Mouse (Mus musculus) stomach, embryonic 14.5 days (tissue): ENCODE measurements at regions not wholly inside any gene's neighbourhood (a gene's known extent, or its start where the extent isn't known, plus 50 kb on each side); places are given as distances from the start of the nearest gene placed in this dataset.
A peak's percentile ranks its signal among the peaks of the same experiment; 100 is the strongest.

ENCODE experiments used
- ATAC-seq: fragments of 200-750 bp; cut with Nextera tagmentation; 2 replicates; pipeline ENCODE4 v1.8.0; 2017; ENCODE audit warnings: low read depth, moderate TSS enrichment; ENCODE audit not compliant: insufficient number of reproducible peaks, insufficient read depth, low FRiP score
- H3K27ac ChIP-seq: fragments of 300-500 bp; sonication (generic); 2 replicates; pipeline ENCODE4 v1.5.1; 2014; ENCODE audit warnings: mild to moderate bottlenecking, low read length, moderate library complexity, mixed read lengths
- H3K27me3 ChIP-seq: fragments of 300-500 bp; sonication (generic); 2 replicates; pipeline ENCODE4 v1.6.1; 2014; ENCODE audit warnings: low read length, control low read depth, mixed read lengths; ENCODE audit not compliant: control insufficient read depth, insufficient read depth
- H3K36me3 ChIP-seq: fragments of 300-500 bp; sonication (generic); 2 replicates; pipeline ENCODE4 v1.6.1; 2014; ENCODE audit warnings: mild to moderate bottlenecking, control low read depth, low read length, moderate library complexity, mixed read lengths; ENCODE audit not compliant: control insufficient read depth, insufficient read depth
- H3K4me1 ChIP-seq: fragments of 300-500 bp; sonication (generic); 2 replicates; pipeline ENCODE4 v1.6.1; 2014; ENCODE audit warnings: low read length, control low read depth, mixed read lengths; ENCODE audit not compliant: control insufficient read depth, insufficient read depth
- H3K4me2 ChIP-seq: fragments of 300-500 bp; sonication (generic); replicated peaks from 2 replicates; pipeline ENCODE4 v1.6.1; 2014; ENCODE audit warnings: low read depth, low read length, control low read depth
- H3K4me3 ChIP-seq: fragments of 300-500 bp; sonication (generic); 2 replicates; pipeline ENCODE4 v1.5.1; 2014; ENCODE audit warnings: low read depth, low read length, control low read depth
- H3K9ac ChIP-seq: fragments of 300-500 bp; sonication (generic); replicated peaks from 2 replicates; pipeline ENCODE4 v1.6.1; 2014; ENCODE audit warnings: low read depth, mild to moderate bottlenecking, control low read depth, low read length, moderate library complexity, mixed read lengths
- H3K9me3 ChIP-seq: fragments of 300-500 bp; sonication (generic); 2 replicates; pipeline ENCODE4 v1.6.1; 2016; ENCODE audit warnings: low read depth, low read length, control low read depth; ENCODE audit not compliant: control insufficient read depth
- WGBS: fragments of 180-500 bp; shearing (Covaris S2); extraction: QIAGEN DNeasy Blood & Tissue Kit; methylation state at CpG from one replicate; pipeline ENCODE4 v1.1.7; 2014; 5-methylcytosine and 5-hydroxymethylcytosine counted together

- 76% methylated on average over 10 of the region's 10 CpGs for WGBS
- Histone ChIP-seq H3K36me3 (no peaks in the 10 kb centered on the region), H3K9me3 (no peaks in the 10 kb centered on the region), H3K27ac (no peak overlapping the region), H3K4me1 (no peaks in the 10 kb centered on the region), H3K4me2 (no peak overlapping the region), H3K4me3 (no peak overlapping the region), H3K27me3 (no peaks in the 10 kb centered on the region), H3K9ac (no peak overlapping the region)
- ATAC-seq: no peak
Observed at GRCm38 (mm10) chr13:71549206-71549831, 414.2 kb downstream of the Irx1 start.

DNA sequence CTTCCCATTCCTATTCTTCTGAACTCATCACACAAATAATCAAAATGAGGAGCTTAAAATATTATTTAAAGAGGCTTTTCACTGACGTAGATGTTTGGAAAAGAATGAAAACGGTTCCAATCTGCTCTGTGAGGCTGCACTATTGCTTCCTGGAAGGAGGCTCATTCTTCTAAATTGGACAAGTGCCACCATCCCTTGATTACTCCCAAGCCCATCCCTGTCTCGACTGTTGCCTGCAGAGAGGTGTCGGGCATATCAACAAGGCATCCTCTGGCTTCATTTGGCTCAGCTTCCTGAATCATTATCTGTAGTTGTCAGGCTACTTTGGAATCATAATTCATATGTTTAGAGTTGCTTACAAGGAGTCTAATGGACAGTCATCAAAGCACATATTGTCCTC, 425.3 kb downstream of the Irx1 start:
- no peak for ATAC-seq
- Histone ChIP-seq H3K36me3 (no peaks in the 10 kb centered on the region), H3K27me3 (no peaks in the 10 kb centered on the region), H3K9me3 (no peaks in the 10 kb centered on the region), H3K4me2 (no peak overlapping the region), H3K9ac (no peak overlapping the region), H3K4me1 (no peaks in the 10 kb centered on the region), H3K4me3 (no peak overlapping the region), H3K27ac (no peak overlapping the region)
- WGBS: 60% methylated on average over 4 of the region's 4 CpGs

DNA sequence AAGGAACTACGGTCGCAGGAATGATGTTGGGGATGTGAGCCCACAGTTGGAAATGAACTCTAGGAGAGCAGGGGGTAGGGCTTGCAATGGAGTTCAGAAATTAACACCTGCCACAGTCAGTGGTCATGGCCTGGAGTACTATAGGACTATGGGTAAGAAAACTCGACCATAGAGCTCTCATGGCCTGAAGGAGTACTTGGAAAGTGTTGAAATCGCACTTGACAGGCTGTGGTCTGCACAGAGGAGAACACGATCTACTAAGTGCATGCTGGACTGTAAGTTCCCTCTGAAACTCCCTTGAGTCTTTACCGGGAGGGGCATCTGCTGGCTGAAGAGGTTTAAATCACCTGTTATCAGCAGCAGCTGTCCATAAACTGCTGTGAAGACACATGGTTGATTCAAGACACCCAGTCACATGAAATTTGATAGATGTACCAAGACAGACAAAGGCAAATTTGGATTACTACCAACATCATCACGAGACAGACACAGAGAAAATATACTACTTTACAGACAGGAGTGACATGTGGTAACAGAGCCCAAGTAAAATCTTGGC, 430.6 kb downstream of the Irx1 start:
- Histone ChIP-seq H3K4me2 (no peak overlapping the region), H3K9ac (no peak overlapping the region), H3K27ac (no peak overlapping the region), H3K9me3 (no peaks in the 10 kb centered on the region), H3K27me3 (no peaks in the 10 kb centered on the region), H3K4me1 (no peaks in the 10 kb centered on the region), H3K36me3 (no peaks in the 10 kb centered on the region), H3K4me3 (no peak overlapping the region)
- ATAC-seq: no peak
- 70% methylated on average over 7 of the region's 7 CpGs for WGBS

GRCm38 (mm10) chr13:71529397-71530122, 434.0 kb downstream of the Irx1 start:
- H3K4me1 ChIP-seq: no peaks in the 10 kb centered on the region

GRCm38 (mm10) chr13:71517776-71518175, 445.7 kb downstream of the Irx1 start:
- Histone ChIP-seq H3K4me3 (no peak overlapping the region), H3K9me3 (no peaks in the 10 kb centered on the region), H3K4me2 (no peak overlapping the region), H3K4me1 (no peaks in the 10 kb centered on the region), H3K27ac (no peak overlapping the region), H3K36me3 (no peaks in the 10 kb centered on the region), H3K9ac (no peak overlapping the region), H3K27me3 (no peaks in the 10 kb centered on the region)
- ATAC-seq: no peak
- WGBS: 85% methylated on average over 1 of the region's 1 CpGs

More at GRCm38 (mm10) chr13:71529397-71530122, 434.0 kb downstream of the Irx1 start:
- Histone ChIP-seq H3K36me3 (no peaks in the 10 kb centered on the region), H3K27ac (no peak overlapping the region), H3K27me3 (no peaks in the 10 kb centered on the region), H3K9me3 (no peaks in the 10 kb centered on the region), H3K4me2 (no peak overlapping the region), H3K9ac (no peak overlapping the region), H3K4me3 (no peak overlapping the region)
- WGBS: 61% methylated on average over 14 of the region's 14 CpGs
- peak; percentile 37; the same call in 1 of the 2 replicates for ATAC-seq

- no peak overlapping the region for H3K9ac ChIP-seq
- H3K4me3 ChIP-seq: no peak overlapping the region
- no peaks in the 10 kb centered on the region for H3K27me3 ChIP-seq
- no peak overlapping the region for H3K4me2 ChIP-seq
- no peaks in the 10 kb centered on the region for H3K9me3 ChIP-seq
- 60% methylated on average over 6 of the region's 6 CpGs for WGBS
- no peaks in the 10 kb centered on the region for H3K36me3 ChIP-seq
- no peaks in the 10 kb centered on the region for H3K4me1 ChIP-seq
- H3K27ac ChIP-seq: no peak overlapping the region
- no peak for ATAC-seq
Observed at GRCm38 (mm10) chr13:71513204-71513603, 450.3 kb downstream of the Irx1 start.

DNA sequence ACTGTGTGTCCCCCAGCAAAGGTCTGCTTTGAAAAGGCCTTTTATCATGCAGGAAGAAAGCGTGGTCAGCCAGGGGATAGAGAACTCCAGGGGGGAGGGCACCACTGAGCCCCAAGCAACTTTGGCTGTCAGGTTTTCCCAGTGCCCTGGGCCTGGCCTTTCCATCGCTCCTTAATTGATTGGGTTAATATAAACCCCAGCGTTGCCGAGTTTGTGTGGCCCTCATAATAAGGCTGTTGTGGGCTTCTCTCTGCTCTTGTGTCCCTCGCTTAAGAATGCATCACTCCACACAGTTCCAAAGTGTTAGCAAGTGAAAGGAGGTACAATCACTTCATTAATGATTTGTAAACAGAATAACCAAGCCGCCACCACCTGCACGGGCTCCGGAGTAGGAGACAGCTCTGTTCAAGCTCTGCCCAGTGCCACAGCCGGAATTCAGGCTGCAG, 455.5 kb downstream of the Irx1 start:
- no peaks in the 10 kb centered on the region for H3K36me3 ChIP-seq
- H3K9me3 ChIP-seq: no peaks in the 10 kb centered on the region
- H3K4me1 ChIP-seq: peaks cover 5% of the 10 kb centered on the region; the same call in 1 of the 2 replicates
- ATAC-seq: no peak; the same call in 1 of the 2 replicates
- no peak overlapping the region for H3K4me2 ChIP-seq
- WGBS: 14% methylated on average over 9 of the region's 9 CpGs
- H3K27me3 ChIP-seq: no peaks in the 10 kb centered on the region
- H3K4me3 ChIP-seq: no peak overlapping the region
- H3K9ac ChIP-seq: no peak overlapping the region
- no peak overlapping the region for H3K27ac ChIP-seq

- H3K27ac ChIP-seq: no peak overlapping the region
- no peaks in the 10 kb centered on the region for H3K36me3 ChIP-seq
- no peaks in the 10 kb centered on the region for H3K27me3 ChIP-seq
- WGBS: 14% methylated on average over 10 of the region's 10 CpGs
- no peaks in the 10 kb centered on the region for H3K9me3 ChIP-seq
- H3K4me3 ChIP-seq: no peak overlapping the region
- no peak overlapping the region for H3K9ac ChIP-seq
- peak; percentile 54; the same call in 1 of the 2 replicates for ATAC-seq
- peaks cover 5% of the 10 kb centered on the region; the same call in 1 of the 2 replicates for H3K4me1 ChIP-seq
- H3K4me2 ChIP-seq: peak overlapping the region; percentile 25
Observed at GRCm38 (mm10) chr13:71507421-71507931, 456.0 kb downstream of the Irx1 start.
